Mouse (Mus musculus) MEL (cell line): ENCODE measurements around the gene Adprh. TPM values are rescaled to one million over a fixed set of nuclear protein-coding genes. Genes with fewer than 3 reads are reported as not detected.

ENCODE experiments used
- DNase-seq: peaks from one replicate; pipeline ENCODE4 v3.0.0; 2011; ENCODE audit warnings: low read depth, low spot score
- H3K27ac ChIP-seq: 2 replicates; pipeline ENCODE4 v1.5.1; 2012; ENCODE audit warnings: low read depth, mild to moderate bottlenecking, control low read depth, low read length, moderate library complexity; ENCODE audit not compliant: control insufficient read depth
- H3K27me3 ChIP-seq, 2 experiments: fragments of 150-350 bp in 1 of 2; sonication (generic) in 1 of 2; 2 replicates each; pipeline ENCODE4 v1.6.1; 2012; ENCODE audit warnings: low read length in 2 of 2, mild to moderate bottlenecking in 2 of 2, improper control_type of control experiment in 1 of 2, moderate library complexity in 1 of 2; ENCODE audit not compliant: insufficient read depth in 2 of 2, control insufficient read depth in 1 of 2
- H3K36me3 ChIP-seq, 2 experiments: 2 replicates each; pipeline ENCODE4 v1.6.1; 2012 to 2014; ENCODE audit warnings: low read length in 2 of 2, improper control_type of control experiment in 1 of 2, inconsistent platforms in 1 of 2, mild to moderate bottlenecking in 1 of 2; ENCODE audit not compliant: insufficient read depth in 2 of 2, control insufficient read depth in 1 of 2
- H3K4me1 ChIP-seq, 2 experiments: fragments of 150-350 bp in 1 of 2; sonication (generic) in 1 of 2; 2 replicates each; pipeline ENCODE4 v1.6.1; 2012; ENCODE audit warnings: low read length in 2 of 2, improper control_type of control experiment in 1 of 2, mild to moderate bottlenecking in 1 of 2; ENCODE audit not compliant: insufficient read depth in 2 of 2, control insufficient read depth in 1 of 2
- H3K4me3 ChIP-seq, 2 experiments: fragments of 150-350 bp in 1 of 2; sonication (generic) in 1 of 2; 2 replicates each; pipeline ENCODE4 v1.5.1; 2012; ENCODE audit warnings: low read depth in 2 of 2, low read length in 2 of 2, mild to moderate bottlenecking in 2 of 2, moderate library complexity in 2 of 2, control low read depth in 1 of 2, improper control_type of control experiment in 1 of 2; ENCODE audit not compliant: control insufficient read depth in 1 of 2, insufficient read depth in 1 of 2
- H3K79me2 ChIP-seq: 2 replicates; pipeline ENCODE4 v1.6.1; 2012; ENCODE audit warnings: mild to moderate bottlenecking, low read length, moderate library complexity; ENCODE audit not compliant: control insufficient read depth, poor library complexity, insufficient read depth
- H3K9ac ChIP-seq: 2 replicates; pipeline ENCODE4 v1.6.1; 2012; ENCODE audit warnings: low read depth, mild to moderate bottlenecking, control low read depth, low read length, moderate library complexity; ENCODE audit not compliant: control insufficient read depth, poor library complexity, severe bottlenecking
- H3K9me3 ChIP-seq: fragments of 150-350 bp; sonication (generic); replicated peaks from 2 replicates; pipeline ENCODE4 v1.6.1; 2012; ENCODE audit warnings: mild to moderate bottlenecking, low read length, improper control_type of control experiment, moderate library complexity; ENCODE audit not compliant: insufficient read depth
- CHD1 ChIP-seq: IDR thresholded peaks from 2 replicates; pipeline ENCODE4 v1.6.1; 2012; ENCODE audit warnings: low read depth, mild to moderate bottlenecking, inconsistent platforms, low read length, improper control_type of control experiment
- CHD2 ChIP-seq: IDR thresholded peaks from 2 replicates; pipeline ENCODE4 v1.6.1; 2011; ENCODE audit warnings: low read length, improper control_type of control experiment
- ELF1 ChIP-seq: IDR thresholded peaks from 2 replicates; pipeline ENCODE4 v1.6.1; 2014; ENCODE audit warnings: low read depth, mild to moderate bottlenecking, inconsistent platforms, low read length, improper control_type of control experiment, moderate library complexity
- EP300 ChIP-seq, 2 experiments: IDR thresholded peaks; 2 replicates each; pipeline ENCODE4 v1.6.1; 2011; ENCODE audit warnings: improper control_type of control experiment in 2 of 2, low read length in 2 of 2, low read depth in 1 of 2, mild to moderate bottlenecking in 1 of 2
- ETS1 ChIP-seq: IDR thresholded peaks from 2 replicates; pipeline ENCODE4 v1.6.1; 2012; ENCODE audit warnings: low read depth, mild to moderate bottlenecking, inconsistent platforms, low read length, improper control_type of control experiment, moderate library complexity
- GATA1 ChIP-seq: IDR thresholded peaks from 2 replicates; pipeline ENCODE4 v1.6.1; 2011; ENCODE audit warnings: low read depth, low read length, improper control_type of control experiment
- HCFC1 ChIP-seq: IDR thresholded peaks from 2 replicates; pipeline ENCODE4 v1.6.1; 2012; ENCODE audit warnings: low read depth, mild to moderate bottlenecking, inconsistent platforms, low read length, improper control_type of control experiment, moderate library complexity
- KAT2A ChIP-seq: conservative IDR thresholded peaks from 2 replicates; pipeline ENCODE4 v1.6.1; 2012; ENCODE audit warnings: low read depth, low read length, improper control_type of control experiment, inconsistent platforms
- MAFK ChIP-seq: IDR thresholded peaks from 2 replicates; pipeline ENCODE4 v1.6.1; 2011; ENCODE audit warnings: low read depth, mild to moderate bottlenecking, low read length, improper control_type of control experiment, borderline replicate concordance
- MAX ChIP-seq: IDR thresholded peaks from 2 replicates; pipeline ENCODE4 v1.6.1; 2011; ENCODE audit warnings: low read length, improper control_type of control experiment
- MAZ ChIP-seq: IDR thresholded peaks from 2 replicates; pipeline ENCODE4 v1.6.1; 2012; ENCODE audit warnings: low read depth, mild to moderate bottlenecking, inconsistent platforms, low read length, improper control_type of control experiment
- MXI1 ChIP-seq: IDR thresholded peaks from 2 replicates; pipeline ENCODE4 v1.6.1; 2011; ENCODE audit warnings: mild to moderate bottlenecking, low read depth, low read length, improper control_type of control experiment
- MYC ChIP-seq: IDR thresholded peaks from 2 replicates; pipeline ENCODE4 v1.6.1; 2011; ENCODE audit warnings: low read depth, mild to moderate bottlenecking, low read length, improper control_type of control experiment, moderate library complexity
- NELFE ChIP-seq: IDR thresholded peaks from 2 replicates; pipeline ENCODE4 v1.6.1; 2011; ENCODE audit warnings: low read depth, low read length, improper control_type of control experiment
- POLR2A ChIP-seq, 2 experiments: IDR thresholded peaks; 2 replicates each; pipeline ENCODE4 v1.6.1; 2011 to 2012; ENCODE audit warnings: low read length in 2 of 2, mild to moderate bottlenecking in 2 of 2, control low read depth in 1 of 2, improper control_type of control experiment in 1 of 2, low read depth in 1 of 2, moderate library complexity in 1 of 2; ENCODE audit not compliant: control insufficient read depth in 1 of 2, insufficient read depth in 1 of 2, poor library complexity in 1 of 2
- POLR2AphosphoS5 ChIP-seq: IDR thresholded peaks from 2 replicates; pipeline ENCODE4 v1.6.1; 2012; ENCODE audit warnings: low read depth, borderline replicate concordance, mild to moderate bottlenecking, inconsistent platforms, low read length, moderate library complexity, mixed read lengths
- RAD21 ChIP-seq: IDR thresholded peaks from 2 replicates; pipeline ENCODE4 v1.6.1; 2011; ENCODE audit warnings: mild to moderate bottlenecking, low read depth, low read length, improper control_type of control experiment
- RCOR1 ChIP-seq: IDR thresholded peaks from 2 replicates; pipeline ENCODE4 v1.6.1; 2012; ENCODE audit warnings: low read depth, mild to moderate bottlenecking, inconsistent platforms, low read length, improper control_type of control experiment
- SIN3A ChIP-seq: IDR thresholded peaks from 2 replicates; pipeline ENCODE4 v1.6.1; 2012; ENCODE audit warnings: low read length, improper control_type of control experiment, inconsistent platforms
- SMC3 ChIP-seq: IDR thresholded peaks from 2 replicates; pipeline ENCODE4 v1.6.1; 2011; ENCODE audit warnings: low read depth, low read length, improper control_type of control experiment
- TAL1 ChIP-seq: IDR thresholded peaks from 2 replicates; pipeline ENCODE4 v1.6.1; 2012; ENCODE audit warnings: mild to moderate bottlenecking, inconsistent platforms, low read length, moderate library complexity, mixed read lengths
- TCF12 ChIP-seq: IDR thresholded peaks from 2 replicates; pipeline ENCODE4 v1.6.1; 2014; ENCODE audit warnings: low read depth, mild to moderate bottlenecking, inconsistent platforms, low read length, improper control_type of control experiment, moderate library complexity
- UBTF ChIP-seq: IDR thresholded peaks from 2 replicates; pipeline ENCODE4 v1.6.1; 2012; ENCODE audit warnings: low read depth, mild to moderate bottlenecking, inconsistent platforms, low read length, improper control_type of control experiment, moderate library complexity, borderline replicate concordance; ENCODE audit not compliant: insufficient read depth
- USF1 ChIP-seq: IDR thresholded peaks from 2 replicates; pipeline ENCODE4 v1.6.1; 2014; ENCODE audit warnings: low read depth, mild to moderate bottlenecking, inconsistent platforms, low read length, improper control_type of control experiment, moderate library complexity
- ZC3H11A ChIP-seq: IDR thresholded peaks from 2 replicates; pipeline ENCODE4 v1.6.1; 2012; ENCODE audit warnings: low read depth, mild to moderate bottlenecking, inconsistent platforms, low read length, improper control_type of control experiment
- ZKSCAN1 ChIP-seq: IDR thresholded peaks from 2 replicates; pipeline ENCODE4 v1.6.1; 2012; ENCODE audit warnings: low read depth, mild to moderate bottlenecking, inconsistent platforms, low read length, improper control_type of control experiment, moderate library complexity
- ZMIZ1 ChIP-seq: IDR thresholded peaks from 2 replicates; pipeline ENCODE4 v1.6.1; 2012; ENCODE audit warnings: low read depth, mild to moderate bottlenecking, inconsistent platforms, low read length, improper control_type of control experiment, moderate library complexity
- ZNF384 ChIP-seq: IDR thresholded peaks from 2 replicates; pipeline ENCODE4 v1.6.1; 2012; ENCODE audit warnings: low read depth, mild to moderate bottlenecking, inconsistent platforms, low read length, improper control_type of control experiment
- polyA plus RNA-seq, 2 experiments: library from polyadenylated mRNA; stranded (reverse) in 1 of 2; unstranded in 1 of 2; fragments of >175 nt in 1 of 2; fragments of >200 nt in 1 of 2; gene quantifications; 2 replicates each; pipeline versions ENCODE4 v1.2.1 to v1.2.4; 2012; ENCODE audit warnings: low replicate concordance in 2 of 2, low read depth in 1 of 2; ENCODE audit not compliant: insufficient read length in 2 of 2, insufficient read depth in 1 of 2, missing spikeins in 1 of 2
- total RNA-seq: library from RNA; depleted of rRNA; stranded (reverse); fragments of 300-350 nt; gene quantifications from 2 replicates; pipeline ENCODE4 v1.2.3, GENCODE M21; 2012

Adprh gene
- total and polyA plus RNA-seq, 3 experiments = 20.1 to 86.7 TPM; not detected in 1

- DNase-seq = no peak
- no peak for TF ChIP-seq POLR2A (IDR thresholded peaks at IDR 0.05; ENCODE audit: control insufficient read depth in 1 of 2, insufficient read depth in 1 of 2, low read depth in 1 of 2, low read length in 2 of 2, poor library complexity in 1 of 2)
- TF ChIP-seq HCFC1 = no peak
- TF ChIP-seq MAZ = no peak
- TF ChIP-seq CHD2 = no peak
- TF ChIP-seq MAX = no peak
- no peak for TF ChIP-seq KAT2A
- TF ChIP-seq ZC3H11A = no peak
- TF ChIP-seq ZKSCAN1 = no peak
- TF ChIP-seq MYC = no peak
- no peak for TF ChIP-seq ETS1
- no peak for TF ChIP-seq SIN3A
- no peak for TF ChIP-seq RAD21
- no peak for TF ChIP-seq MAFK
- TF ChIP-seq ZNF384 = no peak
- no peak for TF ChIP-seq USF1
- TF ChIP-seq MXI1 = no peak
- no peak for TF ChIP-seq UBTF
- no peak for TF ChIP-seq GATA1
- no peak for TF ChIP-seq RCOR1
- no peak for TF ChIP-seq CHD1
- no peak overlapping the region for H3K27ac ChIP-seq
- H3K9me3 ChIP-seq = no peaks in the 10 kb centered on the region
- no peak overlapping the region for H3K4me3 ChIP-seq
- H3K4me1 ChIP-seq = no peaks in the 10 kb centered on the region
- H3K36me3 ChIP-seq = no peaks in the 10 kb centered on the region
- no peak overlapping the region for H3K9ac ChIP-seq
- H3K79me2 ChIP-seq = no peaks in the 10 kb centered on the region
- H3K27me3 ChIP-seq = no peaks in the 10 kb centered on the region
Measured at GRCm38 (mm10) chr16:38493890-38494289, 41.4 kb upstream of the Adprh start.

GRCm38 (mm10) chr16:38492551-38492950, 40.0 kb upstream of the Adprh start:
- Histone ChIP-seq H3K27ac (no peak overlapping the region), H3K4me3 (no peak overlapping the region), H3K79me2 (no peaks in the 10 kb centered on the region), H3K4me1 (no peaks in the 10 kb centered on the region), H3K9me3 (no peaks in the 10 kb centered on the region), H3K9ac (no peak overlapping the region), H3K27me3 (no peaks in the 10 kb centered on the region), H3K36me3 (no peaks in the 10 kb centered on the region)
- TF ChIP-seq USF1 (no peak), TCF12 (no peak), ZMIZ1 (no peak), MAFK (no peak), EP300 (IDR thresholded peaks at IDR 0.05; ENCODE audit: low read depth in 1 of 2, low read length in 2 of 2) (no peak), MYC (no peak), POLR2AphosphoS5 (no peak), ZNF384 (no peak), TAL1 (no peak), ZKSCAN1 (no peak), MAZ (no peak), SMC3 (no peak), NELFE (no peak), ELF1 (no peak), GATA1 (no peak), RCOR1 (no peak), MXI1 (no peak), ETS1 (no peak), KAT2A (no peak), SIN3A (no peak)
- no peak for DNase-seq
